Mouse (Mus musculus) adipose tissue, adult 10 weeks (tissue): ENCODE measurements around the gene Tnr. TPM values are rescaled to one million over a fixed set of nuclear protein-coding genes. Genes with fewer than 3 reads are reported as not detected.

Experiments
- polyA plus RNA-seq: library from polyadenylated mRNA; stranded (reverse); fragments of 350-450 nt; fragmentation: Illumina TruSeq; extraction: RNeasy Lipid Tissue Mini Kit (QIAGEN cat#74804); gene quantifications from one replicate; pipeline ENCODE4 v1.2.3, GENCODE M21; 2014; ENCODE audit warnings: low read depth, low replicate concordance

Tnr gene
- not detected for polyA plus RNA-seq

GRCm38 (mm10) chr1:159523578-159523977, at the start of gene Tnr:
TSS of gene Tnr (plus strand) at chr1:159523769.

